Mouse (Mus musculus) frontal cortex, postnatal 14 days (tissue): ENCODE data around the gene Supt5.
A peak's percentile ranks its signal among the peaks of the same experiment; 100 is the strongest.

Experiments used
- DNase-seq, 2 experiments: peaks; one replicate each; pipeline ENCODE4 v3.0.0; 2022; ENCODE audit warnings: low spot score in 2 of 2

Supt5 gene

GRCm38 (mm10) chr7:28374647-28375046 lies 36.1 kb upstream of the Supt5 start:
- no peak for DNase-seq

- DNase-seq, result no peak
Measured at GRCm38 (mm10) chr7:28373891-28374495, 35.4 kb upstream of the Supt5 start.

- DNase-seq, result peak; percentile 55 to 68
Measured at GRCm38 (mm10) chr7:28373131-28373581, 34.6 kb upstream of the Supt5 start.

GRCm38 (mm10) chr7:28372251-28373108 lies 33.9 kb upstream of the Supt5 start, which contains the start of gene Plekhg2:
Gene Plekhg2 (minus strand): TSS chr7:28372599.
- DNase-seq, result peak; percentile 94 to 96

- DNase-seq, result no peak
Measured at GRCm38 (mm10) chr7:28371514-28371989, 33.0 kb upstream of the Supt5 start.

GRCm38 (mm10) chr7:28370977-28371513 lies 32.5 kb upstream of the Supt5 start:
- no peak for DNase-seq

GRCm38 (mm10) chr7:28370051-28370450 lies 31.5 kb upstream of the Supt5 start:
- no peak for DNase-seq

- no peak for DNase-seq
Measured at GRCm38 (mm10) chr7:28368276-28368920, 29.9 kb upstream of the Supt5 start.

- no peak for DNase-seq
Measured at GRCm38 (mm10) chr7:28367663-28368275, 29.2 kb upstream of the Supt5 start.

GRCm38 (mm10) chr7:28362441-28363060 lies 24.0 kb upstream of the Supt5 start:
- DNase-seq, result no peak

GRCm38 (mm10) chr7:28361647-28362341 lies 23.2 kb upstream of the Supt5 start:
- no peak for DNase-seq

- DNase-seq, result no peak
Measured at GRCm38 (mm10) chr7:28360291-28360690, 21.7 kb upstream of the Supt5 start.

GRCm38 (mm10) chr7:28359854-28360253 lies 21.3 kb upstream of the Supt5 start:
- DNase-seq, result no peak

- DNase-seq, result no peak
Measured at GRCm38 (mm10) chr7:28358431-28358830, 19.9 kb upstream of the Supt5 start.

GRCm38 (mm10) chr7:28357984-28358383 lies 19.4 kb upstream of the Supt5 start:
- no peak for DNase-seq

GRCm38 (mm10) chr7:28356981-28357380 lies 18.4 kb upstream of the Supt5 start:
- no peak for DNase-seq

GRCm38 (mm10) chr7:28355221-28355620 lies 16.7 kb upstream of the Supt5 start:
- no peak for DNase-seq

GRCm38 (mm10) chr7:28354596-28354995 lies 16.1 kb upstream of the Supt5 start:
- no peak for DNase-seq

- no peak for DNase-seq
Measured at GRCm38 (mm10) chr7:28354113-28354581, 15.6 kb upstream of the Supt5 start.

- no peak for DNase-seq
Measured at GRCm38 (mm10) chr7:28353267-28353666, 14.7 kb upstream of the Supt5 start.
